In the genomic region with DNA sequence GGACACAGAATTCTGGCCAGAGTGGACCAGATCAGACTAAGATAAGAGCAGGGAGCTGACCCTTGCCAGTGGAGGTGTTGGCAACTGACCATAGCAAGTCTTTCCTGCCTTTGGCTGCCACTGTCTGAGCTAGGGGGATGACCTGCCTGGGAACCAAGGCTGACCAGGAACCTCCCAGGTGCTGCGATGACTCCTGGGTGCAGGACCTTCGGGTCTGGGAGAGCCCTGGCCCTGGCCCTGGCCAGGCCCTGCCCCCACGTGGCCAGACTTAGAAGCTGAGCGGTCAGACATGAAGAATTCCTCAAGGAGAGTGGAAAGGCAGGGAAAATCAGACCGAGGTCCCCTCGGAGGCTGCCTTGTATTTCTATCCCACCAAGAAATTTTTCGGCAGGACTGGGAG, we compare ENCODE assay signal across 9 mouse cellular contexts. TPM values are rescaled to one million over a fixed set of nuclear protein-coding genes. Genes with fewer than 3 reads are reported as not detected.
DNase-seq lines count a peak whose midpoint lies in the region; ATAC-seq and TF ChIP-seq lines count a peak whose summit lies in the region.
"Had no signal": no experiment of that assay in that cellular context is flagged by ENCODE, and none has a peak within 500 bp of the region (broad histone marks: within the 10 kb centered on the region; RNA-seq: fewer than 3 reads in every experiment).

No protein-coding gene starts in this region.

- TF ChIP-seq CTCF in layer of hippocampus, adult 2 months (conservative IDR thresholded peaks at IDR 0.05), result peak; percentile 48

- peak overlapping the region; percentile 37 for H3K4me3 ChIP-seq in layer of hippocampus, adult 2 months
- H3K4me3 ChIP-seq in heart, embryonic 16.5 days (ENCODE audit: low read length), result peak overlapping the region; percentile 35
- peak overlapping the region; percentile 12; the same call in 1 of the 2 replicates for H3K4me3 ChIP-seq in neural tube, embryonic 13.5 days

- H3K27ac ChIP-seq in layer of hippocampus, adult 2 months, result peak overlapping the region; percentile 79
- H3K27ac ChIP-seq in heart, embryonic 16.5 days (ENCODE audit: low read length), result no peak overlapping the region
- no peak overlapping the region for H3K27ac ChIP-seq in neural tube, embryonic 13.5 days (replicated peaks)

- H3K9ac ChIP-seq in heart, embryonic 16.5 days (ENCODE audit: low read length), result peak overlapping the region; percentile 59
- no peak overlapping the region for H3K9ac ChIP-seq in neural tube, embryonic 13.5 days

- WGBS in heart, embryonic 16.5 days, result 7% methylated on average over 7 of the region's 7 CpGs
- WGBS in neural tube, embryonic 13.5 days, result 1% methylated on average over 7 of the region's 7 CpGs

- H3K36me3 ChIP-seq in heart, embryonic 16.5 days (ENCODE audit: control insufficient read depth, insufficient read depth), result no peaks in the 10 kb centered on the region
- no peaks in the 10 kb centered on the region for H3K36me3 ChIP-seq in neural tube, embryonic 13.5 days

- ATAC-seq in heart, embryonic 16.5 days (replicated peaks; ENCODE audit: extremely low read depth, insufficient read depth, low FRiP score), result no peak
- ATAC-seq in neural tube, embryonic 13.5 days (ENCODE audit: low read depth), result no peak

- H3K27me3 ChIP-seq in heart, embryonic 16.5 days (ENCODE audit: control insufficient read depth, insufficient read depth, low read length), result peaks cover 50% of the 10 kb centered on the region
- H3K27me3 ChIP-seq in neural tube, embryonic 13.5 days, result peaks cover 99% of the 10 kb centered on the region

- peak overlapping the region; percentile 65 for H3K4me2 ChIP-seq in heart, embryonic 16.5 days (ENCODE audit: low read depth, low read length)
- peak overlapping the region; percentile 33 for H3K4me2 ChIP-seq in neural tube, embryonic 13.5 days

- no peak for DNase-seq in layer of hippocampus, adult 2 months (ENCODE audit: low spot score in 2 of 2)
- no peak for DNase-seq in layer of hippocampus, postnatal 10 days (ENCODE audit: low spot score in 2 of 2)
- peak; percentile 69 for DNase-seq in kidney, postnatal 14 days
- DNase-seq in ovary, postnatal 10 days (ENCODE audit: low spot score), result no peak
- DNase-seq in yolk sac, embryonic 10.5 days (ENCODE audit: low spot score), result no peak
- DNase-seq in gastrocnemius, postnatal 4 days (ENCODE audit: low spot score in 2 of 2), result no peak

- H3K9me3 ChIP-seq in heart, embryonic 16.5 days (replicated peaks; ENCODE audit: control insufficient read depth, low read length), result no peaks in the 10 kb centered on the region
- H3K9me3 ChIP-seq in neural tube, embryonic 13.5 days, result no peaks in the 10 kb centered on the region

- peaks cover 9% of the 10 kb centered on the region; the same call in 1 of the 2 replicates for H3K4me1 ChIP-seq in heart, embryonic 16.5 days (ENCODE audit: control insufficient read depth, insufficient read depth, low read length)
- peaks cover 53% of the 10 kb centered on the region for H3K4me1 ChIP-seq in neural tube, embryonic 13.5 days (replicated peaks)

RNA-seq across cellular contexts. Expression of a gene that starts 2.5 kb away (rescaled TPM):
- 10 to 100 TPM; 10.8 to 11.5 TPM for total RNA-seq in layer of hippocampus, adult 2 months (2021)
- 10 to 100 TPM in 1 of 2 experiments, 1 to 10 TPM in 1; 9.8 to 13.5 TPM for total RNA-seq in layer of hippocampus, postnatal 10 days (2021)
- polyA plus RNA-seq in heart, embryonic 16.5 days (2015; fragmentation: Nextera tagmentation; extraction: Ambion mirVana), result 18.2 and 21.9 TPM in 2 replicates
- polyA plus RNA-seq in neural tube, embryonic 13.5 days (2015; fragmentation: Nextera tagmentation; extraction: Ambion mirVana), result 10.0 and 12.4 TPM in 2 replicates
- total RNA-seq in gastrocnemius, postnatal 4 days (2021), result 1 to 10 TPM; 4.0 to 4.7 TPM

RNA-seq across cellular contexts. Expression of a gene that starts 28.5 kb away (rescaled TPM):
- not detected for total RNA-seq in layer of hippocampus, adult 2 months (2021)
- total RNA-seq in layer of hippocampus, postnatal 10 days (2021), result not detected
- polyA plus RNA-seq in heart, embryonic 16.5 days (2015; fragmentation: Nextera tagmentation; extraction: Ambion mirVana), result not detected in 2 replicates
- not detected in 2 replicates for polyA plus RNA-seq in neural tube, embryonic 13.5 days (2015; fragmentation: Nextera tagmentation; extraction: Ambion mirVana)
- total RNA-seq in gastrocnemius, postnatal 4 days (2021), result not detected
- total RNA-seq: common myeloid progenitor, adult 5-6 weeks had no signal
